Mouse (Mus musculus): ENCODE results near the gene Slc6a8.

Gene Slc6a8

GRCm38 (mm10) chrX:73684156-73684555, 11.2 kb downstream of the Slc6a8 start:
- DNase-seq (ENCODE audit: low read depth, low spot score), result peak; percentile 53

DNA sequence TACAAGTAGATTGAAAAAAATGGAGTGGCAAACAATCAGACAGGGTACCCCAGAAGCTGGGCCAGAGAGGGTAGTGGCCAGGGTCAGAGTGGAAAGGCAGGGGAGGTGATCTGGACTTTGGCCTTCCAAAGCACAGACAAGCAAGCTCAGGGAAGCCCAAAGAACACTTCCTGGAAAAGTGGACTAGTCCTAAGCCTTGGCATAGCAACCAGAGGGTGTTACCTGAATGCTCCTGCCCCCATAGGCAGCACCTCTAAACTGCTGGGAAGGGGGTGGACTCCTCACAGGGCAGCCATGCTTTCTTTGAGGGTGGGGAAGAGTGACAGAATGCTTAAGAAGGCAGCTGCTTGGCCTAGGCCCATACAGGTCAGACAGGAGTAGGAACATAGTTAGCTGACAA, 12.0 kb downstream of the Slc6a8 start:
- no peak for DNase-seq (ENCODE audit: low read depth, low spot score)

DNA sequence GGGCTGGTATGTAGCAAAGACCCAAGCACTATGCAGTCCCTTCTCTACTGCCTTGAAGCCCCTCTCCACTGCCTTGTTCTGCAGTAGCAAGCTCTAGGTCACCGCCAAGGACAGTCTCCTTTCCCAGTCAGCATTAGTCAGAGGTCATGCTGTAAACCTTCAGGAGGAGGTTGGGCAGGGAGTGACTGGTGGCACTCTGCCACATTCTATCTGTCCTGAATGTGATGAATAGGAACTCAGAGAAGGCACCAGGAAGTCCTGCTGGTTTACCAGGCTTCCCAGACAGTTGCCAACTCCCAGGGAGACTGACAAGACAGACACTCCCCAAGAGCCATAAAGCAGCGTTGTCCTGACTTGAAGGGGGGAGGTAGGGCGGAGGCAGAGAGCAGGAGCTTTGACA, 12.7 kb downstream of the Slc6a8 start:
- peak; percentile 68 for DNase-seq (ENCODE audit: low read depth, low spot score)

DNA sequence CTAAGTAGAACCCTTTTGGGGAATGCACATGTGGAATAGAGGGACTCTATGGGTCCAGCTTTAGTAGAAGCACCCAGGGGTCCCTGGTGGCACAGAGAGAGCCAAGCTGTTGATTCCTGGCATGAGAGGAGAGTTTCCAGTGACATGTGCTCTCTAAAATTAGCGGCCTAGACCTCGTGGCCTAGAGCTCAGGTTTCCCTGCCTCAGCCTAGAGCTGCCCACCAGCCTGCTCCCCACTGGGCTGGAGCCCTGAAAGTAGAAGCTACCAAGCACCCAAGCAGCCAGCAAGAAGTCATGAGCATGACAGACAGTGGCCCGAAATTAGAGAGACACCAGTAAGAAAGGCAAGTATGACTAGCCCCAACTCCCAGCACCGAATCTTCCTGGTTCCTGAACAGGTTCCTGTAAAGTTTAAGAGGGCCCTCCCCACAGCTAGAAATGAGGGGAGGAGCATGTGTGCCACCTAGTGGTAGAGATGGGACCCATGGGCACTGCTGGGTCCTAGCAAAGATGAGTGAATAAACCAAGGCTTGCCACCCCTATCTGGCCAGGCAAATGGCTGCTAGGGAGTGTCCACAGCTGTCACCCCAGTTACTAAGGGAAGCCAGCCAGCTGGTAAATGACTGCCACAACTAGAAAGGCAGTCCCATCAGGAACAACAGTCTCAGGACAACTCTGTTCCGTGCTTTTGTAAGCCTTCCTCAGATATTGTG, 18.1 kb downstream of the Slc6a8 start:
- peak; percentile 49 for DNase-seq (ENCODE audit: low read depth, low spot score)

- no peak for DNase-seq (ENCODE audit: low read depth, low spot score)
These were observed 27.5 kb downstream of the Slc6a8 start for GRCm38 (mm10) chrX:73700472-73700871.

DNA sequence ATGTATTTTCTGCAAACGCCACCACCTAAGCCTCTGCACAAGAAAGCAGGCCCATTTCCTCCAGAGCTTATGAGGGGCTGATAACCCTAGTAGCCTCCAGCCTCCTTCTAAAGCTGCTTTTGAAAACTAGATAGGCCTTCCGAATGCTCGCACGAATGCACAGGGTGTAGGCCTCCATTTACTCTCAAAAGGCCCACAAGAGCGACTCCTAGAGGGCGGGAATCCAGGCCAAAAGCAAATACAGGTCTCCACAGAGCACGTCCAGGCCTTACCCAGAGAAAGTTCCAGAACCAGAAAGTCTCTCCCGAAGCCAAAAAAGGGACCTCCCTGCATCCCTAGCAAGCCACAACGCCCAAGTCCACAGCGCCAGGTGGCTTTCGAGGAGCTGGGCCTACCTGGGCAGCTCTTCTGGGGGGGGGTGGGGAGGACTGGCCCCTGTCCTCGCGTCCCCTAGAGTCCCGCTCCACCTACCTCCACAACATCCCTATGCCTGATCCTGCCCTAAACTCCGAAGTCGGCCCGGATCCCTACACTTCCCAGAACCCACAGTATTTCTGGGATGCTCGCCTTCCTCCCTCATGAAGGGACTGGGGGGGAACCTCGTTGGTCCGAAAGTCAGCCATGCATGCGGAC, 42.6 kb downstream of the Slc6a8 start:
- DNase-seq (ENCODE audit: low read depth, low spot score), result peak; percentile 65

- peak; percentile 99 for DNase-seq (ENCODE audit: low read depth, low spot score)
These were observed 43.2 kb downstream of the Slc6a8 start, which contains the start of the genes Bcap31 and Abcd1 for GRCm38 (mm10) chrX:73716109-73716661. Gene Bcap31 (minus strand): TSS chrX:73716175. Gene Abcd1 (plus strand): TSS chrX:73716597.

DNA sequence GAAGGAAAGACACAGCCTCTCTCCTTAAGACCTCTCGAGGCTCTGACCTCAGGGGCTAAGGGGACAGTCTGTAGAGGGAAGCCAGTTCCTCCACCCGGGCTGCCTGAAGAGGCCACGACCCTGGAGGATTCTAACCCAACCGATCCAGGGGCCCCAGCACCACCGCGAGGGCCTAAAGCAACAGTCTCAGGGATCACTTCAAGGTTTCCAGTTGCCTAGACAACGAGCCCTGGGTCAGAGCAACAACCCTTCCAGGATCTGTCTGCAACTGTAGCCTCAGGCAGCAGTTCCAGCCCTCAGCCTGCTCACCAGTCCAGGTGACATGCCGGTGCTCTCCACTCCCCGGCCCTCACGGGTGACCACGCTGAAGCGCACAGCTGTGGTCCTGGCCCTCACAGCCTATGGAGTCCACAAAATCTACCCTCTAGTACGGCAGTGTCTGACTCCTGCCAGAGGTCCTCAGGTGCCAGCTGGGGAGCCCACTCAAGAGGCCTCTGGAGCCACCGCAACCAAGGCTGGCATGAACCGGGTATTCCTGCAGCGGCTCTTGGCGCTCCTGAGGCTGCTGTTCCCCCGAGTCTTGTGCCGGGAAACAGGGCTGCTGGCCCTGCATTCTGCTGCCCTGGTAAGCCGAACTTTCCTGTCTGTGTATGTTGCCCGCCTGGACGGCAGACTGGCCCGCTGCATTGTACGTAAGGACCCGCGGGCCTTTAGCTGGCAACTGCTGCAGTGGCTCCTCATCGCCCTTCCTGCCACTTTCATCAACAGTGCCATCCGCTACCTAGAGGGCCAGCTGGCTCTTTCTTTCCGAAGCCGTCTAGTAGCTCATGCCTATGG, 44.0 kb downstream of the Slc6a8 start:
- DNase-seq (ENCODE audit: low read depth, low spot score), result peak; percentile 85

DNA sequence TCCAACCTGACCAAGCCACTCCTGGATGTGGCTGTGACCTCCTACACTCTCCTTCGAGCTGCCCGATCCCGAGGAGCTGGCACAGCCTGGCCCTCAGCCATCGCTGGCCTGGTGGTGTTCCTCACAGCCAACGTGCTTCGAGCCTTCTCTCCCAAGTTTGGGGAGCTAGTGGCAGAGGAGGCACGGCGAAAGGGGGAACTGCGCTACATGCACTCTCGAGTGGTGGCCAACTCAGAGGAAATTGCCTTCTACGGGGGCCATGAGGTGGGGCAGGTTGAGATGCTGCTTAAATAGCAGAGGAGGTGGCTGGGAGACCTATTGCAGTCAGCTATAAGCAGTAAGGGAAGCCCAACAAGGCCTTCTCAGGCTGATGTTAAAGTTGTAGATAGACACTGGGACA, 44.7 kb downstream of the Slc6a8 start:
- DNase-seq (ENCODE audit: low read depth, low spot score), result no peak

DNA sequence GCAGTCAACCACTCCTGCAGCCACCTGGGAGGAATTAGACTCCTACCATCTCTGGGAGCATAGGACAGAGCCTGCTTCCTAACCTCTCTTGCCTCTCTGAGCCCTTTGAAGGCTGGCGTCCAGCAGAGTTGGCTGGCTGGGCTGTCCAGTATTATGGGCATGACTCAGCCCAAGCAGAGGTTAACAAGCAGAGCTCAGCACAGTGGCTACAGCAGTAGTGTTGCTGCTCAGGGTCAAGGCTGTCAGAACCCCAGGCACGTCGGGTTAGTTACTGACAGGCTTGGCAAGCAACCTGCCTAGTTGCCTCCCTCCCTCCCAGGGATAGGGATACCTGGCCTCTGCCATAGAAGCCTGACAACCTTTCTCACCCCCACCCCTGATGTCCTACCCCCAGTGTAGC, 45.3 kb downstream of the Slc6a8 start:
- DNase-seq (ENCODE audit: low read depth, low spot score), result no peak

DNA sequence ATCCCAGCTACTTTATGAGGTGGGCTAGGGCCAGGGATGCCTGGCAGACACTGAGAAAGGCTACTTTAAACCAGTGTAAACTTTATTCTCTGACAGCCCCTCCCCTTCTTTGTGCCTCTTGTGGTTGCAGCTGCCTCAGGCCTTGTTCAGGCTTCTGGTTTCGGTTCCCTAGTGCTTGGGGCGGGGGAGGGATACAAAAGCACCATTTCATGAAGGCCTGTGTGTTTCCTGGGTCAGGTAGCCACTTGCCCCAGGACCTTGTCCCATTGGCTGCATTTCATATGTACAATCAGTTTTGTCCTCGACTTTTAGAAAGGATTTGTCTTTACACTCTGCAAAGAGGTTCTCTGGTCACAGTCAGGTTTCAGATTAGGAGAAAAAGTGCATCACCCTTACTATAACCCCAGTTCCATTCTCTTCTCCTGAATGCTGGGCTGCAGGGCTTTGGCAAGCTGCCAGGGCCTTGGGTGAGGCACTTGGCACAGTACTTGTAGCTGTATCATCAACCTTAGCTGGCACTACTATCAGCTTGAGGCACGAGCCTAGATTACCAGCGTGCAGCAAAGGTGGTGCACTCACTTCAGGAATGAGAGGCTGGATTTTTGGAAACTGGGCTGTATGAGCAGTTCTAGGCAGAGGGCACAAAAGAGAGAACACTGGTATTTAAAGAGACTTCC, 45.9 kb downstream of the Slc6a8 start:
- DNase-seq (ENCODE audit: low read depth, low spot score), result no peak

DNA sequence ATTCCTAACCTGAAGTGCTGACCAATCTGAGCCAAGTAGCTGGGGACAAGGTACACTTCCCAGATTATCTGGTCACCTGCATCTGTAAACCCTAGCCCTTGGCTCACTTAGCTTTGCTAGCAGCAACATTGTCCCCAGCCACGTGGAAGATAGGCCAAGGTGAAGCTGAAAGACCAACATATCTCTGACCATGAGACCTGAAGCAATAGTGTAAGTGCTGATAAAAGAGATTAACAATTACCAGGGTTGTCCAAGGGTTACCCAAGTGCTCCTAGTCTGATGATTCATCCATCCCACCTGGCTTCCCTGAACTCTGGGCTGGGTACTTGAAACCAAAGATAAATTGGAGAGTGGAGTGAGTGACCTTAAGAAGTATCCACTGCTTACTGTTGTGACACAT, 58.0 kb downstream of the Slc6a8 start:
- no peak for DNase-seq (ENCODE audit: low read depth, low spot score)

Measured in R1 (cell line).